Mouse (Mus musculus) ZHBTc4 (cell line): ENCODE results near the gene Zglp1.
"Not testable (repeated sequence)": the region's sequence is repeated elsewhere in the genome, so short reads cannot be mapped to it uniquely, and the experiment has no call there.

ENCODE experiments used
- DNase-seq: peaks from one replicate; pipeline ENCODE4 v3.0.0-alpha.2; 2011; ENCODE audit warnings: low read depth, low spot score

The Zglp1 gene

DNA sequence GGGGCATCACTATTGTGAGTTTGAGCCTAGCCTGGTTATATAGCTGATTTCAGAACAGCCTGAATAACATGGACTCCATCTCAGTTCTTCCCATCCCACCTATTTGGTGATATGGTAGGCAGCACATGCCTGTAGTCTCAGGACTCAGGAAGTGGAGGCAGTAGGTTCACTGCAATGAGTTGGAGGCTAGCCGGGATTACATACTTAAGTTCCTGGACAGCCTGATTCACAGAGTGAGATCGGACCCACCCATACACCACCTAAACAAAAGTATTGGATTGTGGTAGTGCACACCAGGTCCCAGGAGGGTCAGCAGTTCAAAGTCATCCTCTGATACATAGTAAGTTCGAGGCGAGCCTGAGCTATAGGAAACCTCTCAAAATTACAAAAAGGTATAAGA is 5.7 kb upstream of the Zglp1 start:
- DNase-seq, result peak; percentile 54

DNA sequence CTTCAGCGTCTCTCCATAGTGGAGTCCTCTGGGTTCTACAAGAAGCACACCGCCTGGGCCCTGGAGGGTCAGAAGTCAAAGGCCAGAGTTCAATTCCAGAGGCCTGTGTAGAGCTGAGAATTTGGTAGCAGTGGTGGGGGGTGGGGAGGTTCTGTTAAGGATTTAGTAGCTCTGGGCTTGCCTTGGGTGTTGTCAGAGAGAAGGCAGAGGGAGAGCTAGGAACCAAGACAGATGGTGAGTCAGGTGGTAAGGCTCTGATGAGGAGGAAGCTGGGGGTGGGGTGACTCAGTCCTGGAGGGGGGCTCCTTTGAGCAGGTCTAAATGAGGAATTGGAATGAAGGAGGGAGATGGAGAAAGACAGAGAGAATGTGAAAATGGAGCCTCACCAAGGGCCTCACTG is 4.0 kb downstream of the Zglp1 start:
- no peak for DNase-seq

DNA sequence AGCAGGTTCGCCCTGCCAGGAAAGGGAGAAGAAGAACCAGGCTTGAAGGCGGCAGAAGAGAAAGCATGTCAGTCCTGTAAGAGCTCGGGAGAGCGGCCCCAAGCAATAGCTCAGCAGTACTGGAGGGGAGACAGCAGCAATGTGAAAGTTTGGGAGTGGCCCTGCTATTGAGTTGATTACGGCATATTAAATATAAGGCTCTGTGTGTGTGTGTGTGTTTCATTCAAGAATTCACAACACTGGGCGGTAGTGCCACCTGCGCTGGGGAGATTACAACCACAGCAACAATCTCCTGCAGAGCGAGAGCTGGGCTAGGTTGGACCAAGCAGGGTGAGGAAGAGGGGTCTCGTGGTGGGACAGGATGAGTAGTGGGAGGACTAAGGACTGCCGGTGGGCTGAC is 15.3 kb downstream of the Zglp1 start:
- no peak for DNase-seq

DNA sequence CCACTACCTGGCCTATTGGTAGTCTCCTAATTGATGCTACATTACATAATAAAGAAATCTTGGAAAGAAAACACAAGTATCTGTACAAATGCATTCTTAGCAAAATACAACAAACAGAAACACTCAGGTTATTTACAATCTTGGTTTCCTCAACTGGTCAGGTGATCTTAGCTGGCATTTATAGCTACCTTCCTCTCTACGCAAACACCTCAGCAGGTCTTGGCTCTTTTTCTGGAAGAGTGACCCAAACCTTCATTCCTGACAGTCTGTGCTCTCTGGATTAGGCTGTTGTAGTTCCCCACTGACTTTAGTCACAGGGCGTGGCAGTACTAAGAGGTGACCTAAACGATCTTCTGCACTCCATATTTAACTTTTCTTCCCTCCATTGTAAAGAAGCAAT is 21.7 kb downstream of the Zglp1 start:
- no peak for DNase-seq

DNA sequence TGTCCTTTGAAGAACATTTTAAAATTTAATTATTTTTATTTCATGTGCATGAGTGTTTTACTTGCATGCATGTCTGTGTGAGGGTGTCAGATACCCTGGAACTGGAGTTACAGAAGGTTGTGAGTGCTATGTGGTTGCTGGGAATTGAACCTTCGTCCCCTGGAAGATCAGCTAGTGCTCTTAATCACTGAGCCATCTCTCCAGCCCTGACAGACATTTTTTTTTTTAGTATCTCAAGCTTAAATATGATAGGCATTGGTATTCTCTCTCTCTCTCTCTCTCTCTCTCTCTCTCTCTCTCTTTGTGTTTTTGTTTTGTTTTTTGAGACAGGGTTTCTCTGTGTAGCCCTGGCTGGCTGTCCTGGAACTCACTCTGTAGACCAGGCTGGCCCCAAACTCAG is 22.1 kb downstream of the Zglp1 start:
- not testable (repeated sequence) for DNase-seq

DNA sequence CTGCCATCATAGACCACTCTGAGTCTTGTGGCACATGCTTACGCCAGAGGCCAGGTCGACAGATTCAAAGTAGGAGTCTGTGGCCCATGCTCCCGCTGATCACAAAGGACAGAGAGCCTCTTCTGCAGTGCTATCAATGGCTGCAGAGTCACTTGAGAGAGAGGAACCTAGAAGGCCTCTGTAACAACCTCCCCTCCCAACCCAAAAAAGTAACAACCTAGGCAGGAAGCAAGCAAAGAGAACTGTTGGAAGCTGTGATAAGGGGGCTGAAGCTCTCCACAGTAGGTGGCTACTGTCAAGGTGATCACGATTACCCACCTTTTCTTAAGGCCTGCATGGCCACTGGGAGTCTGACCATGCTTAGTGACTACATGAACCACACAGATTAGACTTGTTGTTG is 23.3 kb downstream of the Zglp1 start:
- DNase-seq, result no peak

DNA sequence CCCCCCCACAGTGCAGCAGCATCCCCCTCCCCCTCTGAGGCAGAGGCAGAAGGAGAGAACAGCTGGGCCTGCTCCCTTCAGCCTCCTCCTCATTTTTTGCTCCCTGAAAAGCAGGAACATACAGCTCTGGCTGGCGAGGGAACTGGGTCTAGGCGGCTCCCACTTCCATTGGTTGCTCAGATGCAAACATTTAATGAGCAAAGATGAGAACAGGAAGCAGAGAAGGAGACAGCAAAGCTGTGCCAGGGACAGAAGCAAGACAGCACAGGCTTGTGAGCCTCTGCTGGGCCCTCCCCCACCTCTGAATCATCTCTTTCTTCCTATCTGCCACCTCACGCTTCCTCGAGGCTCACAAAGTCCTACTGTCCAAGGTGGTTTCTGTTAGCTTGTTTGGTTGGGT is 25.6 kb downstream of the Zglp1 start:
- DNase-seq, result no peak

DNA sequence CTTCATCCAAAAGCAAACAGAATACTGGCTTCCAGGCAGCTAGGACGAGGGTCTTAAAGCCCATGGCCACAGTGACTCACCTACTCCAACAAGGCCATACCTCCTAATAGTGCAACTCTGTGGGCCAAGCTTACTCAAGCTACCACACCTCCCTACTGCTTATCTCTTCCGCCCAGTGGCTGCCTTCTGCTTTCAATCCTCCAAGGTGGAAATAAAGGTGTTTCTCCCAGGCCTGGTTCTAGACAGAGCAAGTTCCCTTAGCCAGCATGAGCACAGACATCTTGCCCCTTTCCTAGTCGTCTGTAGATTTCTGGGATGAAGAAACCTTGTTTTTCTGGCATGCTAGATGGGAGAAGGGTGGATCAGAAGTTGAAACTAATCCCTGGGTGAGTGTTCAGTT is 27.1 kb downstream of the Zglp1 start:
- no peak for DNase-seq

DNA sequence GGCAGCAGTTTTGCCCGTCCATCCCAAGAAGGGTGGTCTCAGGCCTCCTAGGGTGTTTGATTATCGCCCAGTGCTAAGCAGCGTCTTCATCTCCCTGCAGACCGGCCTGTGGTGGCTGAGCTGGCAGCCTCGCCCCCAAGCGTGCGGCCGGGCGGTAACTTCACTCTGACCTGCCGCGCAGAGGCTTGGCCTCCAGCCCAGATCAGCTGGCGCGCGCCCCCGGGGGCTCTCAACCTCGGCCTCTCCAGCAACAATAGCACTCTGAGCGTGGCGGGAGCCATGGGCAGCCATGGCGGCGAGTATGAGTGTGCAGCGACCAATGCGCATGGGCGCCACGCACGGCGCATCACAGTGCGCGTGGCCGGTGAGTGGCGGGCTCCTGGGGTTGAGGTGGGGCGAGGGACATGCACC is 29.4 kb downstream of the Zglp1 start:
- DNase-seq, result peak; percentile 69

DNA sequence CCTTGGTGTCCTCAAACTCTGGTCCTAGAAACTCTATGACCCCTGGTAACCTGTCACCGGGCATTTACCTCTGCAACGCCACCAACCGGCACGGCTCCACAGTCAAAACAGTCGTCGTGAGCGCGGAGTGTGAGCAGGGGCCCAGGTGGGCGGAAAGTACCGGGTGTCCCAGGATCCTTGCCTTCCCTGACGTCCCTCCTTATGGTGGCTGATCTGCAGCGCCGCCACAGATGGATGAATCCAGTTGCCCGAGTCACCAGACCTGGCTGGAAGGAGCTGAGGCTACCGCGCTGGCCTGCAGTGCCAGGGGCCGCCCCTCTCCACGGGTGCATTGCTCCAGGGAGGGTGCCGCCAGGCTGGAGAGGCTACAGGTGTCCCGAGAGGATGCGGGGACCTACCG is 30.2 kb downstream of the Zglp1 start:
- no peak for DNase-seq

DNA sequence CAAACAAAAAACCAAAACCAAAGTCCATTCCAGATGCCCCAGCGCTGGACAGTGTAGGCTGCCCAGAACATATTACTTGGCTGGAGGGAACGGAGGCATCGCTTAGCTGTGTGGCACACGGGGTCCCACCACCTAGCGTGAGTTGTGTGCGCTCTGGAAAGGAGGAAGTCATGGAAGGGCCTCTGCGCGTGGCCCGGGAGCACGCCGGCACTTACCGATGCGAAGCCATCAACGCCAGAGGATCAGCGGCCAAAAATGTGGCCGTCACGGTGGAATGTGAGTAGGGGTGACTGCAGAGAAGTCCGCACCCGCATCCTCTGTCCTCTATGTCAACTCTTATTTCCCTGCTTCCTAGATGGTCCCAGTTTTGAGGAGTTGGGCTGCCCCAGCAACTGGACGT is 30.7 kb downstream of the Zglp1 start:
- DNase-seq, result no peak

DNA sequence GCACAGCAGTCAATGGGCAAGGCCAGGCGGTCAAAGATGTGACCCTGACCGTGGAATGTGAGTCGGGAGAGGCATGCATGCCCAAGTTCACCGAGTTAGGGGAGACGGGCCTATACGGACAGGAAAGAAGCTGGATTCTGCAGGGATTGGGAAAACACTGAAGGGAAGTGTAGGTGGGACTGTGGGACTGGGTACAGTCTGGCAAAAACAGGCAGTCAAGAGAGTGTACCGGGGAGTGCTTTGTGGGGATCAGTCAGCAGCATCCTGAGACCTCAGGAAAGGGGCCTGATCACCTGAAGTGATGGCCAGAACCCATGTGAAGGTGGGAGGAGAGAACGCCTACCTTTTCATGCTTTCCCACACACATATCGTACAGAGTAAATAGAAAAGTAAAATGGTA is 31.3 kb downstream of the Zglp1 start:
- no peak for DNase-seq

DNA sequence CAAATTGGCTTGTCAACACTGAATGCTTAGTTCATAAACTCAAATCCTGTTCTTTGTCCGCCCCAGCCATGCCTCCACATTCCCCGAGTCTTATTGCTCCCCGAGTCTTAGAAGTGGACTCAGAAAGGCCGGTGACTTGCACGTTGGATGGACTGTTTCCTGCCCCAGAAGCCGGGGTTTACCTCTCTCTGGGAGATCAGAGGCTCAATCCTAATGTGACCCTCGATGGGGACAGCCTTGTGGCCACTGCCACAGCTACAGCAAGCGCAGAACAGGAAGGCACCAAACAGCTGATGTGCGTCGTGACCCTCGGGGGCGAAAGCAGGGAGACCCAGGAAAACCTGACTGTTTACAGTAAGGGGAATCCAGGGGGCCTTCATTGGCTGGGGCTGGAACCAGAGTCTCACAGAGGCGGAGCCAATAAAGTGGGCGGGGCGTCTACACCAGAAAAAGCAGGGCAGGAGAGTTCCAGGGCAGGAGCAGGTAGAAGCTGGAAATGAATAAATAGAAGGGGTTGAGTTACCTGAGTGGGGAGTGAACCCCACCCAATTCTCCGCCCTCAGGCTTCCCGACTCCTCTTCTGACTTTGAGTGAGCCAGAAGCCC is 32.3 kb downstream of the Zglp1 start:
- peak; percentile 82 for DNase-seq

DNA sequence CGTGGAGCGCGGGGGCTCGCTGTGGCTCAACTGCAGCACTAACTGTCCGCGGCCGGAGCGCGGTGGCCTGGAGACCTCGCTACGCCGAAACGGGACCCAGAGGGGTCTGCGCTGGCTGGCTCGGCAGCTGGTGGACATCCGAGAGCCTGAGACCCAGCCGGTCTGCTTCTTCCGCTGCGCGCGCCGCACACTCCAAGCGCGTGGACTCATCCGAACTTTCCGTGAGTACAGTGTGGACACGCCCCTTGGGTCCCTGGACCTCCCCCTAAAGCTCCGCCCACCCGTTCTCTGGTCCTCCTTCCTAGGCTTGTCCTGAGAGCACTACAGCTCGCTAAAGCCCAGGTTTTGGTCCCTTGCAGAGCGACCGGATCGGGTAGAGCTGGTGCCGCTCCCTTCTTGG is 33.8 kb downstream of the Zglp1 start:
- DNase-seq, result peak; percentile 95

DNA sequence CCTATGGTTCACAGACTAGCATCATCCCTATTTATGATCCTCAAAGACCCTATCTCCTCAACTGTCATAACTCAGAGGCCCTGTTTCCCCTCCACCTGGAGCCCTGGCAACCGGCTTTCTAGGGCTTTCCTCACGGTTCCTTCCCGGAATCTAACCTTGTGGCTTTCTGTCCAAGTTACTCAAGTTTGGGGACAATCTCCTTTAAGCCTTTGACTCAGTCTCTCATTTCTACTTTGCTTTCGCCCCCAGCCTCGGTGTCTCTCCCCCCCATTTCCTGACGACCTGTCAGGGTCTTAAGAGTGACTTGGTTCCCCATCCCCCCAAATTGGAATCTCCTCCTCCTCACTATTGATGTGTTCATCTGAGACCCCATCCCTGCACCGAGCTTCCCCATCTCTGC is 34.4 kb downstream of the Zglp1 start:
- DNase-seq, result no peak

DNA sequence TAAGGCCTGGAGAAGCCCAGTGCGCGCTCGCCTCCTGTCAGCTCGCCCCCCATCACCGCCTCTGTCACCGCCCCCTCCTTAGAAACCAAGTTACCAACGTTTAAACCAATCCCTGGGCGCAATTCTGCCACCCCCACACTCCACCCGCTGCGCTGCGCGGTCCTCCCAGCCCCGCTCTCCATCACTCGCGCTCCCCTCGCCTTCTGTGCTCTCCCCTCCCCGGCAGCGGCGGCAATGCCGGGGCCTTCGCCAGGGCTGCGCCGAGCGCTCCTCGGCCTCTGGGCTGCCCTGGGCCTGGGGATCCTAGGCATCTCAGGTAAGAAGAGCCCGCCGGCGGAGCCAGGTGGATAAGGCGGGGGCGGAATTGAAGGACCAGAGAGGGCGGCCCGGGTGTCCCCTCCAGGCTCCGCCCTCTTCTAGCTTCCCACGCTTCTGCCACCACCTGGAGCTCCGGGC is 35.0 kb downstream of the Zglp1 start, which contains the start of gene Icam5:
TSS of gene Icam5 (plus strand) at position 178 of the 456 bp plus-strand sequence.
- no peak for DNase-seq

DNA sequence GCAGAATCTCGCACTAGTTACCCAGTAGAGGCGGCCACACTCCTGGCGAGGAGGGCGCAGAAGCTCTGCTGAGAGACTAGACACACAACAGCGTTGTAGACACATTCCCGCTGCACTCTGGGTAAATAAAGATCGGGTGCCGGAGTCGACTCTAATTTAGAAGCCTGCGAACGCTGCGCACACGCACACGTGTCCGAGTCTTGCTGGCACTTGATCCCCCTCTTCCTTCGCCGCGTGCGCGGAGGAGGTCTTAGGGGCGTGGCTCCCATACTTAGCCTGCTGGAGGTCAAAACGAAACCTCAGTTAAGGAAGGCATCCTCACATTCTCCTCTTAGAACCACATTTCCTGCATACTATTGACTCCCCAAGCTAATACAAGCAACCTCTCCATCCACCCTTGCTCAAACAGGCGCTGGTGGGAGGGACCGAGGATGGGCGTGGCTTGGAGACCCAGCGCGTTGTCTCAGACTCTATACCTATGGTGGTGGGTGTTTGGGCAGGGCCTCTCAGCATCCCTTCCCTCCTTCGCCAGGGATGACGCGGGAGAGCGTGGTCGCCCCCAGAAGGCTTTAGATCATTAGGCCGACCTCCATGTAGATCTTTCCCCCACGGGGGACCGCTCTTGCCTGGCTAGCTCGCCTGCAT is 35.5 kb downstream of the Zglp1 start:
- DNase-seq, result peak; percentile 84

DNA sequence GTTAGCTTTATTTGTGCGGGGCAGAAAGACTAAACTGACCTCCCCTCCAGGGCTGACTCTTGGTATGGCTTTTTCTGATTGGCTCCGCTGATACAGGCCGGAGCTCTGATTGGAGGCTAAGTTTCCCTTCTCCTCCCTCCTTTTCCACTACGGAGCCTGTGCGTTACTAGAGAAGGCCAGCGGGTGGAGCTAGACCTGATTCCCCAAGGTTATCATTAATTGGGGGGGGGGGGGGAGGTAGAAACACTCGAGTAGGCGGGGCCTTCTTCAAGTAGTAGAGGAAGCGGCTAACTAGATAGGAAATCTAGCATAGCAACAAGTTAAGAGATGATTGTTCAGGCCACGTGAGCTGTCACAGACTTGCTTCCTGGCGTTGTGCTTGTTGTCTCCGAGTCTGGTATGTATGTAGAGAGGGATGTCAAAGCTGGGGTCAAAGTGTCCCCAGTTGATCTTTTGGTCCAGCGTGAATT is 36.1 kb downstream of the Zglp1 start:
- peak; percentile 96 for DNase-seq

DNA sequence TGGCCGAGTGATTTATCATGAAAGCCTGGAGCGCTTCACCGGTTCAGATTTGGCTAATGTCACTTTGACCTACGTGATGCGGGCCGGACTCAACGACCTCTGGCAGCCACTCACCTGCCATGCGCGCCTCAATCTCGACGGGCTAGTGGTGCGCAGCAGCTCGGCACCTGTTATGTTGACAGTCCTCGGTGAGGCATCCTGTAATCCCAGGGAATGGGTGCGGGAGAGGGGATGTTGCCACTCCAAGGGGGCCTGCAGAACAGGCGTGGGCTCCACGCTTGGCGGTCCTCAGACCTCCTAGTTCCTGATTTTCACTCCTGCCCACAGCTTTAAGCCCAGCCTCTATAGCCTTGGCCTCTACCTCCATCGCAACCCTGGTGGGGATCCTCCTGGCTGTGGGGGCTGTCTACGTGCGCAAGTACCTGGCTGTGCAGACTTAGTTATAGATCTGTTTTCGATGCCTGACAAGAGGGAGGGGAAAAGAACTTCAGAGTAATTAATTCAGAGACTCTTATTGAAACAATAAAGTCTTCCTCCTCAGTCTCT is 36.8 kb downstream of the Zglp1 start:
- no peak for DNase-seq

DNA sequence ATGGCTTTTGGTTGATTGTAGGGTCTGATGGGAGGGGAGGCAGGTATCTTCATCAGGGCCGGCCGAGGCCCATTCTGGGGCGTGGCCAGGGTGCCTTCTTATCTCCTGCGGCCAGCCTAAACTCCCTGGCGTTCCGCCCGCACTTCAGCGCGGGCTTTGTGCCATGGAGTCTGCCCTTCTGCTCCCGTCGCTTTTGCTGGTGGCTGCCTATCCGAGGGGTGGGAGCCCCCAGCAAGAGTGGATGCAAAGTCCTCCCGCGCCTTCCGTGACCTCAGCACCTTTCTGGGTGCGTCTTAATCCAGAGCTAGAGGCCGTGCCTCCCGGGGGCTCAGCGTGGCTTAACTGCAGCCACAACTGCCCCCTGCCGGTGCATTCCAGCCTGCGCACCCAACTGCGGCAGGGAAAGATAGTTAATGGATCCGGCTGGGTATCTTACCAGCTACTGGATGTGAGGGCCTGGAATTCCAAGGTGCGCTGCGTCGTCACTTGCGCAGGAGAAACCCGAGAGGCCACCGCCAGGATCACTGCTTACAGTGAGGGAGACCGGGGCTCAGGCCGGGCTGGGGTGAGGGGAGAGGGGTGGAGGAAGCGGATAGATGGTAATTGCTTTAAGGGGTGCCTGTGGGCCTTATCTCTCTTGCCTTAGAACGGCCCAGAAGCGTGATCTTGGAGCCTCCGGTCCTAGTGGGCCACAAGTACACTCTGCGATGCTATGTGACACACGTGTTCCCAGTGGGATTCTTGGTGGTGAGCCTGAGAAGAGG is 37.4 kb downstream of the Zglp1 start, which contains the start of gene Icam4:
TSS of gene Icam4 (plus strand) at position 83 of the 764 bp plus-strand sequence.
- DNase-seq, result peak; percentile 95

DNA sequence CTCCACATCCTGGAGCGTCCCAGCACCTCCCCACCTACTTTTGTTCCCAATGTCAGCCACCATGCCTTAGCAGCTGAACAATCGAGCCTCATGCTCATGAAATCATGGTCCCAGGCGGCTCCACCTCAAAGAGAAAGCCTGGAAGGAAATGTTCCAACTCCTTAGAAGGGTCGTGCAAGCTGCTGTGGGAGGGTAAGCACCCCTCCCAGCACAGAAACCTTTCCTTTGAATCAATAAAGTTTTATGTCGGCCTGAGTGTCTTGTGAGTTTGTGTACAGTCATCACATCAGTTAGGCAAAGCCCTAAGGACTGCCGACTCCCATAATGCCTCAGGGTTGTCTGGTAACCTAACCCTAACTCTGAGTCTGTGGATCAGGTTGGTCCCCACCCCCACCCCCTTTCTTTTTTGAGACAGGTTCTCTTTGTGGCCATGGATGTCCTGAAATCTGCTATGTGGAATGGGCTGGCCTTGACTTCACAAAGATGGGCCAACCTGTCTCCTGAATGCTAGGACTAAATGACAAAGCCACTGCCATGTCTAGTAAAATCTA is 38.3 kb downstream of the Zglp1 start:
- no peak for DNase-seq

DNA sequence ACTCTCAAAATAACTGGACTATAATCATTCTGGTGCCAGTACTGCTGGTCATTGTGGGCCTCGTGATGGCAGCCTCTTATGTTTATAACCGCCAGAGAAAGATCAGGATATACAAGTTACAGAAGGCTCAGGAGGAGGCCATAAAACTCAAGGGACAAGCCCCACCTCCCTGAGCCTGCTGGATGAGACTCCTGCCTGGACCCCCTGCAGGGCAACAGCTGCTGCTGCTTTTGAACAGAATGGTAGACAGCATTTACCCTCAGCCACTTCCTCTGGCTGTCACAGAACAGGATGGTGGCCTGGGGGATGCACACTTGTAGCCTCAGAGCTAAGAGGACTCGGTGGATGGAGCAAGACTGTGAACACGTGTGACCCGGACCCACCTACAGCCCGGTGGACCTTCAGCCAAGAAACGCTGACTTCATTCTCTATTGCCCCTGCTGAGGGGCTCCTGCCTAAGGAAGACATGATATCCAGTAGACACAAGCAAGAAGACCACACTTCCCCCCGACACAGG is 39.1 kb downstream of the Zglp1 start:
- DNase-seq, result peak; percentile 78
